Mouse (Mus musculus) intestine, embryonic 16.5 days (tissue): ENCODE measurements around the gene Cc2d2b. TPM values are rescaled to one million over a fixed set of nuclear protein-coding genes. Genes with fewer than 3 reads are reported as not detected.

Source experiments
- ATAC-seq: fragments of 200-750 bp; cut with Nextera tagmentation; 2 replicates; pipeline ENCODE4 v1.8.0; 2017; ENCODE audit warnings: moderate TSS enrichment, moderate library complexity
- H3K27ac ChIP-seq: fragments of 300-500 bp; sonication (generic); 2 replicates; pipeline ENCODE4 v1.5.1; 2014; ENCODE audit warnings: mild to moderate bottlenecking, low read length
- H3K27me3 ChIP-seq: fragments of 300-500 bp; sonication (generic); replicated peaks from 2 replicates; pipeline ENCODE4 v1.6.1; 2014; ENCODE audit warnings: low read length, control low read depth, mixed read lengths; ENCODE audit not compliant: control insufficient read depth, insufficient read depth
- H3K36me3 ChIP-seq: fragments of 300-500 bp; sonication (generic); 2 replicates; pipeline ENCODE4 v1.6.1; 2014; ENCODE audit warnings: low read length, control low read depth; ENCODE audit not compliant: control insufficient read depth, insufficient read depth
- H3K4me1 ChIP-seq: fragments of 300-500 bp; sonication (generic); 2 replicates; pipeline ENCODE4 v1.6.1; 2014; ENCODE audit warnings: low read length, control low read depth, mixed read lengths; ENCODE audit not compliant: control insufficient read depth, insufficient read depth
- H3K4me2 ChIP-seq: fragments of 300-500 bp; sonication (generic); 2 replicates; pipeline ENCODE4 v1.6.1; 2014; ENCODE audit warnings: low read depth, low read length, control low read depth
- H3K4me3 ChIP-seq: fragments of 300-500 bp; sonication (generic); 2 replicates; pipeline ENCODE4 v1.5.1; 2014; ENCODE audit warnings: mild to moderate bottlenecking, low read length
- H3K9ac ChIP-seq: fragments of 300-500 bp; sonication (generic); 2 replicates; pipeline ENCODE4 v1.6.1; 2014; ENCODE audit warnings: low read depth, low read length
- H3K9me3 ChIP-seq: fragments of 300-500 bp; sonication (generic); 2 replicates; pipeline ENCODE4 v1.6.1; 2016; ENCODE audit warnings: low read length, control low read depth; ENCODE audit not compliant: control insufficient read depth
- WGBS: fragments of 180-500 bp; shearing (Covaris S2); extraction: QIAGEN DNeasy Blood & Tissue Kit; methylation state at CpG from one replicate; pipeline ENCODE4 v1.1.7; 2014; 5-methylcytosine and 5-hydroxymethylcytosine counted together
- polyA plus RNA-seq: library from polyadenylated mRNA; unstranded; fragments of >200 nt; fragmentation: Nextera tagmentation; extraction: Ambion mirVana; gene quantifications from 2 replicates; pipeline ENCODE4 v1.2.1, GENCODE M21; 2015

Gene Cc2d2b
- not detected in 2 replicates for polyA plus RNA-seq

- Histone ChIP-seq H3K36me3 (no peaks in the 10 kb centered on the region), H3K4me1 (no peaks in the 10 kb centered on the region), H3K9ac (no peak within 1 kb of the TSS), H3K27ac (no peak within 1 kb of the TSS), H3K27me3 (no peaks in the 10 kb centered on the region), H3K4me2 (no peak within 1 kb of the TSS), H3K4me3 (no peak within 1 kb of the TSS), H3K9me3 (no peaks in the 10 kb centered on the region)
- WGBS, result 64% methylated on average over 17 of the region's 17 CpGs
- ATAC-seq, result no peak
These were observed at the start of gene Cc2d2b for GRCm38 (mm10) chr19:40748559-40748958. Cc2d2b (plus strand) TSS chr19:40748753.

GRCm38 (mm10) chr19:40699816-40700215 is 48.7 kb upstream of the Cc2d2b start:
- no peaks in the 10 kb centered on the region for H3K36me3 ChIP-seq
- no peak overlapping the region for H3K9ac ChIP-seq
- H3K4me1 ChIP-seq, result peaks cover 4% of the 10 kb centered on the region; the same call in 1 of the 2 replicates
- no peak for ATAC-seq
- H3K4me3 ChIP-seq, result no peak overlapping the region
- H3K4me2 ChIP-seq, result no peak overlapping the region
- WGBS, result 73% methylated on average over 5 of the region's 5 CpGs
- no peak overlapping the region for H3K27ac ChIP-seq
- no peaks in the 10 kb centered on the region for H3K9me3 ChIP-seq
- H3K27me3 ChIP-seq, result no peaks in the 10 kb centered on the region

DNA sequence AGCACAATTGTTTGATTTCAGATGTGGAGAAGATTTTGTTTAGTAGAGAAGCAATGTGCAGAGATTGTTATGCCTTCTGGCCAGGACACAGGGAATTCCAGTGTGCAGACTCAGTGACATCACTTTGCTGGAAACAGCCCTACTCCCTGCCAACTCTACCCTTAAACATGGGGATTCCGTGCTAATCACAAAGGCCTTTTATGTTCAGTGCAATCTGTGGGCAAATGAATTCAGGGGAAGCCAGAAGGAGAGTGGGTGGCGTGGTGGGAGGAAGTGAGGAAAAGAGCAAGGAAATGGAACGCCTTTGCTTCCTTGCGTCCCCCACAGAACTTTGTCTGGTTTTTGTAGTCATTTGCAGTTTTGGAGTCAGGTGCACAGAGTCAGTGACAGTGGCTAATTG is 46.1 kb upstream of the Cc2d2b start:
- Histone ChIP-seq H3K27me3 (no peaks in the 10 kb centered on the region), H3K4me3 (no peak overlapping the region), H3K36me3 (no peaks in the 10 kb centered on the region), H3K9me3 (no peaks in the 10 kb centered on the region), H3K4me2 (no peak overlapping the region), H3K27ac (no peak overlapping the region), H3K9ac (no peak overlapping the region), H3K4me1 (peaks cover 4% of the 10 kb centered on the region; the same call in 1 of the 2 replicates)
- ATAC-seq, result no peak
- WGBS, result 62% methylated on average over 4 of the region's 4 CpGs

DNA sequence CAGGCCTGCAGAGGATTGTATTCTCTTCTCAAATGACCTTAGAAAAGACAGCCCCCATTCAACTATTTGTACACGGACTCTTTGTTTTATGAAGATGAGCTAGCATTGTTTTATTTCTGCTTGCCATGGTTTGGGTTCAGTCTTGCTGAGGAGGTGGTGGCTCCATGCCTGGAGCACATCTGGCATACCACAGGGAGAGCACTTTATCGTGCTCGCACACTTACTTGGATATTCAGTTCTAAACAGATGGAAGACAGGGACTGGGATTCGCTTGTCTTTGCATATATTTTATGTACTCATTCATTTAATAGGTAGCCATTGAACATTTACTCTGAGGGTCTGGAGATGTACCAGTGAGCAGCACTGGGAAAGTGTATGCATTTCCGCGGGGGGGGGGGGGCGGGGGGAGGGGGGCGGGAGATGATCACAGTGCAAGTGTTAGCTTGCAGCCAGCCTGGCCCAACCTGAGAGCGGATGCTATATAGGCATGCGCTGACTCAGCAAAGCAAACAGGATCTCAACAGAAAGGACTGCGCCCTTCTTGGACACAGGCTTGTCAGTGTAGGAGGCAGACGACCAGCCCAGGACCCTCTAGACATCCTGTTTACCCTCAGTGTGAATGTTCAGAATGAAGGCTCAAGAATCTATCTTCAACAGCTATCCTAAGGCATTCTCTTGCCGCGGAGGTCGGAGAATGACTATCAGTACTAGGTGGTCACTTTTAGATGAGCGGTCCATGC is 35.5 kb upstream of the Cc2d2b start:
- 71% methylated on average over 16 of the region's 16 CpGs for WGBS
- no peaks in the 10 kb centered on the region for H3K9me3 ChIP-seq
- no peak overlapping the region for H3K27ac ChIP-seq
- no peaks in the 10 kb centered on the region for H3K36me3 ChIP-seq
- no peak overlapping the region for H3K4me2 ChIP-seq
- H3K4me1 ChIP-seq, result no peaks in the 10 kb centered on the region
- no peak overlapping the region for H3K9ac ChIP-seq
- no peaks in the 10 kb centered on the region for H3K27me3 ChIP-seq
- no peak overlapping the region for H3K4me3 ChIP-seq
- no peak for ATAC-seq

DNA sequence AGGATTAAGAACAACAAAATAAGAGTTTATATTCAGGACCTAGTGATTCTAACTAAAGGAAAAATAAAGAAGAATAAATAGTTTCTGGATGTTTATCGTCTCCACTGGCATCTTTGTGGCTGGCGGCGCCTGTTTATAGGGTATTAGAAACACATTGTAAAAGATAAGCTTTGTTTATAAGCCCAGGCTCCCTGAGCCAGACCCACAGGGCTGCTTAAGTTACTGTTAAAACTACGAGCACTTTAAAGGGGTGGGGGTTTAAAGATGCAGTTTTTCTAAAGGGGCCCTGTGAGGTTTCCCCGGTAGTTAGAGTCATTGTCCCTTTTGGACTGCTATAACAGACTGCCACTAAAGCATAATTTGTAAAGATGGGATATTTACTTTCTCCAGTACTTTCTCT is 33.9 kb upstream of the Cc2d2b start:
- no peaks in the 10 kb centered on the region for H3K9me3 ChIP-seq
- H3K36me3 ChIP-seq, result no peaks in the 10 kb centered on the region
- no peak overlapping the region for H3K4me3 ChIP-seq
- no peak overlapping the region for H3K4me2 ChIP-seq
- no peak overlapping the region for H3K9ac ChIP-seq
- no peak overlapping the region for H3K27ac ChIP-seq
- no peak for ATAC-seq
- no peaks in the 10 kb centered on the region for H3K4me1 ChIP-seq
- no peaks in the 10 kb centered on the region for H3K27me3 ChIP-seq
- WGBS, result 50% methylated on average over 5 of the region's 5 CpGs

GRCm38 (mm10) chr19:40716981-40717380 is 31.6 kb upstream of the Cc2d2b start:
- WGBS, result 85% methylated on average over 6 of the region's 6 CpGs
- no peak overlapping the region for H3K9ac ChIP-seq
- no peak overlapping the region for H3K4me2 ChIP-seq
- no peaks in the 10 kb centered on the region for H3K27me3 ChIP-seq
- no peak for ATAC-seq
- H3K9me3 ChIP-seq, result no peaks in the 10 kb centered on the region
- no peak overlapping the region for H3K4me3 ChIP-seq
- no peaks in the 10 kb centered on the region for H3K36me3 ChIP-seq
- H3K4me1 ChIP-seq, result no peaks in the 10 kb centered on the region
- no peak overlapping the region for H3K27ac ChIP-seq

DNA sequence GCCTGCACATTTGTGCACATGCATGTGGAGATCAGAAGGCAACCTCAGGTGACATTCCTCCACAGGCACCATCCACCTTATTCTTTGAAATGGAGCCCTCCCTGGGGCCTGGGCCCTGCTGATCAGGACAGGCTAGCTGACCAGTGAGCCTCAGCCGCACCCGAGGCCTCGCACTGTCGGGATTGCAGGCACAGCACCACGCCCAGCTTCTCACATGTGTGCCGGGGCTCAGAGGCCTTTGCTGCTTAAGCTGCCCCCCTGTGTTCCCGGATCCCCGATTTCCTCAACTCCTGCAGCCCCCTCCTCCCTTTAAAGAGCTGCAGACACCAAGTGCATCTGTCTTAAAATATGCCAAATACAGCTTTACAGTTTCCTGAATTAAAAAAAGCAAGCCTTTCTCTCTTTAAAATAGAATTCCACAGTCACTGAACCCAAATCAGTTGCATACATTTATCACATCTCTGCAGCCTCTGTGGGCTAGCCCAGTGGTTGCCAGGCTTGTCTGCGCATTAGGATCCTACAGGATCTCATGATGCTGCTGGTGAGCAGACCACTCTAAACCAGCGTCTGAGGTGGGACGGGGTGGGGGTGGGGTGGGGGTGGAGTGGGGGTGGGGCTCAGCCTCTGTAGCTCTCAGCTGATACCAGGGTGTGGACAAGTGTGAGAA is 29.0 kb upstream of the Cc2d2b start:
- WGBS, result 40% methylated on average over 11 of the region's 11 CpGs
- ATAC-seq, result no peak
- no peaks in the 10 kb centered on the region for H3K36me3 ChIP-seq
- H3K4me2 ChIP-seq, result no peak overlapping the region
- H3K9ac ChIP-seq, result no peak overlapping the region
- H3K4me3 ChIP-seq, result no peak overlapping the region
- no peaks in the 10 kb centered on the region for H3K27me3 ChIP-seq
- H3K4me1 ChIP-seq, result no peaks in the 10 kb centered on the region
- H3K9me3 ChIP-seq, result no peaks in the 10 kb centered on the region
- no peak overlapping the region for H3K27ac ChIP-seq

GRCm38 (mm10) chr19:40720381-40720780 is 28.2 kb upstream of the Cc2d2b start:
- H3K27ac ChIP-seq, result no peak overlapping the region
- H3K36me3 ChIP-seq, result no peaks in the 10 kb centered on the region
- ATAC-seq, result peak; percentile 21; the same call in 1 of the 2 replicates
- no peaks in the 10 kb centered on the region for H3K27me3 ChIP-seq
- 61% methylated on average over 12 of the region's 12 CpGs for WGBS
- no peaks in the 10 kb centered on the region for H3K4me1 ChIP-seq
- no peak overlapping the region for H3K4me3 ChIP-seq
- H3K4me2 ChIP-seq, result no peak overlapping the region
- no peaks in the 10 kb centered on the region for H3K9me3 ChIP-seq
- H3K9ac ChIP-seq, result no peak overlapping the region

GRCm38 (mm10) chr19:40722137-40723038 is 26.2 kb upstream of the Cc2d2b start:
- Histone ChIP-seq H3K27me3 (no peaks in the 10 kb centered on the region), H3K36me3 (no peaks in the 10 kb centered on the region), H3K27ac (no peak overlapping the region), H3K4me2 (no peak overlapping the region), H3K4me1 (0 out of 2 replicates have a peak, but pooled peaks cover 2% of the 10 kb centered on the region), H3K9me3 (no peaks in the 10 kb centered on the region), H3K4me3 (no peak overlapping the region), H3K9ac (0 out of 2 replicates have a peak overlapping the region, but pooled peaks have one; percentile 6)
- 0 out of 2 replicates have a peak, but pooled peaks have one; percentile 39 for ATAC-seq
- 50% methylated on average over 11 of the region's 11 CpGs for WGBS
